Mouse (Mus musculus) forebrain, embryonic 14.5 days (tissue): ENCODE measurements at regions not wholly inside any gene's neighbourhood (a gene's known extent, or its start where the extent isn't known, plus 50 kb on each side); places are given as distances from the start of the nearest gene placed in this dataset.
"Not testable (repeated sequence)": the region's sequence is repeated elsewhere in the genome, so short reads cannot be mapped to it uniquely, and the experiment has no call there.

Experiments used
- ATAC-seq: fragments of 200-750 bp; cut with Nextera tagmentation; 2 replicates; pipeline ENCODE4 v1.8.0; 2017; ENCODE audit warnings: mild to moderate bottlenecking, moderate library complexity
- DNase-seq: peaks from one replicate; pipeline ENCODE4 v3.0.0-alpha.2; 2015; ENCODE audit warnings: low spot score
- H3K27ac ChIP-seq: fragments of 300-500 bp; sonication (generic); 2 replicates; pipeline ENCODE4 v1.5.1; 2014; ENCODE audit warnings: low read depth, mild to moderate bottlenecking, control low read depth, low read length, moderate library complexity
- H3K27me3 ChIP-seq: fragments of 300-500 bp; sonication (generic); replicated peaks from 2 replicates; pipeline ENCODE4 v1.6.1; 2014; ENCODE audit warnings: low read length, control low read depth, mixed read lengths; ENCODE audit not compliant: control insufficient read depth, insufficient read depth
- H3K36me3 ChIP-seq: fragments of 300-500 bp; sonication (generic); 2 replicates; pipeline ENCODE4 v1.6.1; 2014; ENCODE audit warnings: low read length, control low read depth; ENCODE audit not compliant: control insufficient read depth, insufficient read depth
- H3K4me1 ChIP-seq: fragments of 300-500 bp; sonication (generic); 2 replicates; pipeline ENCODE4 v1.6.1; 2014; ENCODE audit warnings: antibody characterized with exemption, low read length, control low read depth; ENCODE audit not compliant: control insufficient read depth, insufficient read depth
- H3K4me2 ChIP-seq: fragments of 300-500 bp; sonication (generic); 2 replicates; pipeline ENCODE4 v1.6.1; 2014; ENCODE audit warnings: mild to moderate bottlenecking, control low read depth, low read length
- H3K4me3 ChIP-seq: fragments of 300-500 bp; sonication (generic); 2 replicates; pipeline ENCODE4 v1.5.1; 2014; ENCODE audit warnings: low read depth, low read length, control low read depth
- H3K9ac ChIP-seq: fragments of 300-500 bp; sonication (generic); 2 replicates; pipeline ENCODE4 v1.6.1; 2014; ENCODE audit warnings: mild to moderate bottlenecking, low read length, control low read depth, moderate library complexity
- H3K9me3 ChIP-seq: fragments of 300-500 bp; sonication (generic); replicated peaks from 2 replicates; pipeline ENCODE4 v1.6.1; 2016; ENCODE audit warnings: low read length, control low read depth, mixed read lengths; ENCODE audit not compliant: control insufficient read depth
- WGBS: fragments of 180-500 bp; shearing (Covaris S2); extraction: QIAGEN DNeasy Blood & Tissue Kit; methylation state at CpG from one replicate; pipeline ENCODE4 v1.1.7; 2014; 5-methylcytosine and 5-hydroxymethylcytosine counted together

DNA sequence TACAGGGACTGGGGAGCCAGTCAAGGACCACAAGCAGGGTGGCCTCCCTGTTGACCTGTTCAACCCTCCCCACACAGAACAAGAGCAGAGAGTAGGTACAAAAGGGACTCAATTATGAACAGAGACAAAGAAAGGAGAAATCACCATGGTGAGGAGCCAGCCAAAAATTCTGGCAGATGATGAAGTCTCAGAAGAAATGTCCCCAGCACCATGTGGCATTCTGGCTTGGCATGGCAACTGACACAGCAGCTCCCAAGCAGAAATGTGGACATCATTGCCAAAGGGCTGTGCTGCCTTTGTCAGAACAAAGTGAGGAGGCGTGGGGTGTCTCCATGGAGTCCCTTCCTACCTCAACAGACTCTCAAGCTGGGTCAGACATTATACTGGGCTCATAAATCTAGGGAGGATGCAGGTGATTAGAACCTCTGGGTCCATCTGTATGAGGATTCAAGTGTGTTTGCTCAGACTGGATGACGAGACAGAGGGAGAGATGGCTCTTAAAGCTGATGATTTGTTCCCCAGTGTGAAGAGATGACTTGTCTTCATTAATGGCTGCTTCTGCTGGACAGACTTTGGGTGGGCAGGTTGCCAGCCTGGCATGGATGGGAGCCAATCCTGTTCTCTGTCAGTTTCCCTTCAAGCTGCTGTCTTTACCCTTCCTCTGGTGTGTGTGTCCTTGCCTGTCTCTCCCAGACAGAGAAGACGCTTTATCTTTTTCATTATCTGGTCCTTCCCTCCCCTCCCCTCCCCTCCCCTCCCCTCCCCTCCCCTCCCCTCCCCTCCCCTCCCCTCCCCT lies 120.5 kb upstream of the Fhl2 start:
- peak; percentile 24 for DNase-seq
- Histone ChIP-seq H3K27ac (no peak overlapping the region), H3K36me3 (no peaks in the 10 kb centered on the region), H3K4me3 (no peak overlapping the region), H3K4me2 (no peak overlapping the region), H3K4me1 (no peaks in the 10 kb centered on the region), H3K27me3 (no peaks in the 10 kb centered on the region), H3K9ac (no peak overlapping the region), H3K9me3 (no peaks in the 10 kb centered on the region)
- 62% methylated on average over 3 of the region's 3 CpGs for WGBS
- peak; percentile 50; the same call in 1 of the 2 replicates for ATAC-seq

DNA sequence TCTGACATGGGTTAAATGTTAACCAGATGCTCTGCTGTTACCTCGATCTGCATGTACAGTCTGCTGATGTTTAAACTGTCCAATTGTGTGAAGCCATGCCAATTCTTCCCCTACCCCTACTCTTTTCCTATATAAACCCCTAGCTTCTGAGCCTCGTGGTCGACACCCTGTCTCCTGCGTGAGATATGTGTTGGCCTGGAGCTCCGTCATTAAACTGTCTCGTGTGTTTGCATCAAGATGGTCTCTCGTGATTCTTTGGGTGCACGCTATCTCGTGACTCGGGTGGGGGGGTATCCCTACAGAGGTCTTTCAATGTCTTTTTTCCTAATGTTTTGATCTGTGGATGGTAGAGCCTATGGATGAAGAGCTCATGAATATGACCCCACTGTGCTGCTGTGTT lies 110.9 kb upstream of the Nck2 start:
- WGBS = 94% methylated on average over 10 of the region's 10 CpGs
- not testable (repeated sequence) for H3K4me3 ChIP-seq, H3K9ac ChIP-seq, H3K4me2 ChIP-seq, H3K27me3 ChIP-seq, H3K36me3 ChIP-seq, ATAC-seq, H3K27ac ChIP-seq, H3K9me3 ChIP-seq, H3K4me1 ChIP-seq, DNase-seq

DNA sequence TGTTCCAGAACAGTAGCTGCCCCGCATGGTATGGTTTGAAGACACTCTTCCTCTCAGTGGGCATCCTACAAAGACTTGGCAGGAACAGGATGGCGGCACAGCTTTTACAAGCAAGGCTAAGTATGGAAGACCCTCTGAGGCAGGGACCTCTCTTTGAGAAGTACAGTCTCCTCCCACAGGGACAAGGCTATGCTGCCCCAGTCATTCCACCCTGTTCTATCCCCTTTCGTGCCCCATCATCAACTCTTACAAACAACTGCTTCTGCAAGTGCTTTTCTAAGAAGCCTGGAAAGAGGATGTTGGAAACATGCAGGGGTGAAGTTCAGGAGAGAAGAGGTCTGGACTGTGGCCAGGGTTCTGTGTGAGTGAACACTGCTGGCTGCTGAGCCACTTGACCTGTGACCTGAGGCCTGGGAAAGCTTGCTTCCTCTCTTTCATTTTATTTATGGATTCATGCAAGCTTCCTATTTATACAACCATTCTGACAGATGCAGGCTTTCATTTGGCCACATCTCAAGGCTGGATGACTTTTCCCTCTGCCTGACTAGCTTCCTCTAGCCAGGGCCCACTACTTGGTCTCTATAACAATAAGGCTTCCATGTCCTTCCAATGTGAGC lies 107.1 kb upstream of the Nck2 start:
- Histone ChIP-seq H3K36me3 (no peaks in the 10 kb centered on the region), H3K4me1 (no peaks in the 10 kb centered on the region), H3K27ac (no peak overlapping the region), H3K27me3 (no peaks in the 10 kb centered on the region), H3K9ac (no peak overlapping the region), H3K4me3 (no peak overlapping the region), H3K9me3 (0 out of 2 replicates have a peak, but pooled peaks cover 2% of the 10 kb centered on the region), H3K4me2 (no peak overlapping the region)
- DNase-seq = no peak
- 88% methylated on average over 3 of the region's 3 CpGs for WGBS
- ATAC-seq = no peak

DNA sequence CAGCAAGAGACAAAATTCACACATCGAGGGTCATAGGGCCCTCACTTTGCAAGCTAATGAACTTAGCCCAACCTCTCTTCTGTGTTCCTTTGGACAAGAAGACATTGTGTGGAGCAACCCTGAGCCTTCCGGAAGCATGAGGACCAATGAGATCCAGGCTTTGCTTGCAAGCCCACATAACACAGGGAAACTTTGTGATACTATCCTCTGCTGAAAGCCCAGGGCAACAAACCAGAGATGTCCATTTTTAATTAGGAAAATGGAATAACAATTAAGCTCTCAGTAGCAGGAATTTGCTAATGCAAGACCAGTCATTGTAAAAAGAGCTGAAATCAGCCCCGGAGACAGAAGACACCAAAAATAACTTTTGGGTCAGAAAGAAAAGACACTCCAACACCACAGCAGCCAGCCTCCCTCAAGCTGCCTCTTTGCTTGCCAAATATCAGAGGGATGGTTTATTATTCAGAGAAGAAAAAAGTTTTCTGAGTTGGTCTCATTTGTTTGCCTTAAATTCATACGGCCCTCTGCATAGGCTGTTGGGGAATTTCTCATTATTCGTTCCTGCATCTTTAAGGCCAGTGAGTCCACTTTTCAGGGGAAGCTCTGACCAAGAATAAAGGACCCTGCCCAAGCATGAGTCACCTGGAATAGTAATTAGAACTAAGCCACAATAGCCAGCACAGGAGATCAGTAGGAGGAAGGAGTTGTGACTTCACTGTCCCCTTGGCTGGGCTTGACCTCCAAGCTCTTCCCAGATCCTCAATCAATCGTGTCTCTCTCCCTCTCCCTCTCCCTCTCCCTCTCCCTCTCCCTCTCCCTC lies 106.1 kb upstream of the Nck2 start:
- Histone ChIP-seq H3K4me2 (no peak overlapping the region), H3K27me3 (no peaks in the 10 kb centered on the region), H3K9me3 (0 out of 2 replicates have a peak, but pooled peaks cover 2% of the 10 kb centered on the region), H3K9ac (no peak overlapping the region), H3K36me3 (no peaks in the 10 kb centered on the region), H3K27ac (no peak overlapping the region), H3K4me1 (no peaks in the 10 kb centered on the region), H3K4me3 (no peak overlapping the region)
- ATAC-seq (no peak), DNase-seq (no peak)
- WGBS = 59% methylated on average over 6 of the region's 6 CpGs

DNA sequence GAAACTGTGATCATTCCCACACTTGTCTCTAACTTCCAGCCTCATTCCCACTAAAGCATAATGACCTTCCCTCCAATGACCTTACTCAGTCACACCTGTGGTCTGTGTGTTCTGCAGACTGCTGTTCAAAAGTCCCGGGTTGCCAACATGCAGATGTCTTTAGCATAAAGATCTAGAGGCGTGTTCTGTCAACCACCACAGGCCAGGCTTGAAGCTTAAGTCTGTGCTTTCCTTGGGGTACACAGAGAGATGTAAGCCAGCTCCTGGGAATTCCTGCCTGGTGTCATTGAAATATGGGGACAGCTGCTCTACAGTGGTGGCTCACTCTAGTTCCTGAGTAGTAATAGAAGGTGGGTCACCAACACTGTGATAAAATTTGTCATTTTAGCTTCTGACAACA lies 101.5 kb upstream of the Nck2 start:
- DNase-seq (no peak), ATAC-seq (no peak)
- Histone ChIP-seq H3K27ac (no peak overlapping the region), H3K4me2 (no peak overlapping the region), H3K9ac (no peak overlapping the region), H3K27me3 (no peaks in the 10 kb centered on the region), H3K4me1 (no peaks in the 10 kb centered on the region), H3K9me3 (no peaks in the 10 kb centered on the region), H3K36me3 (no peaks in the 10 kb centered on the region), H3K4me3 (no peak overlapping the region)
- WGBS = 84% methylated on average over 2 of the region's 2 CpGs

DNA sequence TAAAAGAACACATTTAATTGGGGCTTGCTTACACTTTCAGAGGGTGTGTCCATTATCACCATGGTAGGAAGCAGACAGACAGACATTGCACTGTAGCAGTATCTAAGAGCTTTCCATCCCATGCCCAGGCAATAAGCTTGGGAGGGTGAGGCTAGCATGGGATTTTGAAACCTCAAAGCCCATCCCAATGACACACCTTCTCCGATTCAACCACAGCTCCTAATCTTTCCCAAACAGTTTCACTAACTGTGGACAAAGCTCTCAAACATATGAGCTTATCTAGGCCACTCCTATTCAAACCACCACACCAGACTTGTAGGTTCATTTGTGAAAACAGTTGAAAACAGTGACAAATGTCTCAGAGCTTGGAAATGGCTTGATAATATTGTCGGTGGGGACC lies 101.0 kb upstream of the Nck2 start:
- Histone ChIP-seq H3K27me3 (no peaks in the 10 kb centered on the region), H3K9ac (no peak overlapping the region), H3K4me1 (no peaks in the 10 kb centered on the region), H3K9me3 (no peaks in the 10 kb centered on the region), H3K4me2 (no peak overlapping the region), H3K4me3 (no peak overlapping the region), H3K36me3 (no peaks in the 10 kb centered on the region), H3K27ac (no peak overlapping the region)
- 92% methylated on average over 2 of the region's 2 CpGs for WGBS
- ATAC-seq (no peak), DNase-seq (no peak)

DNA sequence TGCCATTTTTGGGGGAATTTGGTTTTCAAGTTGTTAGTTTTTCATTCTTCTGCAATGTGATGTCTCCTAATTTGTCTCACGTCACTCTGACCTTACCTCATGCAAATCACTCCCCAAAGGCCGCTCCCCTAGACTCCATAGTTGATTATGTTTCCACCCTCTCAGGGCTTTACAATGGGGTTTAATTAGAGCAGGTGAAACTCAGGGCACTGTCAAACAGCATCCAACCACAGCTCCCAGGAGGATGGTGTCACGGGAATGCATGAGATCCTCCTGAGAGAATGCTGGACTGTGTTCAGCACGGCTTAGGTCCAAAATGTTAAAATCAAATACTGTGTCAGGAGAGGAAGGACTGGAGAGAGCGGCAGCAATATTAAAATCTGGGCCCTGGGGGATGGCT lies 100.4 kb upstream of the Nck2 start:
- Histone ChIP-seq H3K4me2 (no peak overlapping the region), H3K4me1 (no peaks in the 10 kb centered on the region), H3K27me3 (no peaks in the 10 kb centered on the region), H3K36me3 (no peaks in the 10 kb centered on the region), H3K27ac (no peak overlapping the region), H3K9ac (no peak overlapping the region), H3K9me3 (no peaks in the 10 kb centered on the region), H3K4me3 (no peak overlapping the region)
- 73% methylated on average over 5 of the region's 5 CpGs for WGBS
- ATAC-seq = no peak
- DNase-seq = no peak

DNA sequence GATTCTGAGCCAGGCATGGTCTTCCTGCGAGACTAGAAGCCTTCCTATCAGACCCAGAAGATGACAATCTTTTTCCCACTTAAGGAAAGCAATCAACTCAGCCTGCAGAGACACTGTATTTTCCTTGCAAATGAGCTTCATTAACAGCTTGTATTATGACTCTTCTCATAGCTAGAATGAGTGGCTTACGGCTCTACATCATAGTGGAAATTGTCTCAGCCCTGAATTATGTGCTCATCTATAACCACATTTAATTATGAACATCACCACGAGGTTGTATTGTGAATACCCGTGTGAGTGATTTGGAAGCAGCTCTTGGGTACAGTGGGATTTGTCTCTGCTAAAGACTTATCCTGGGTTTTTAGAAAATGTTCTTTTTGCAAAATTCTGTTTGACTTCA lies 97.2 kb upstream of the Nck2 start:
- Histone ChIP-seq H3K9me3 (no peaks in the 10 kb centered on the region), H3K27ac (no peak overlapping the region), H3K4me1 (no peaks in the 10 kb centered on the region), H3K4me3 (no peak overlapping the region), H3K36me3 (no peaks in the 10 kb centered on the region), H3K4me2 (no peak overlapping the region), H3K27me3 (no peaks in the 10 kb centered on the region), H3K9ac (no peak overlapping the region)
- DNase-seq (no peak), ATAC-seq (no peak)
- WGBS = 78% methylated on average over 4 of the region's 4 CpGs

DNA sequence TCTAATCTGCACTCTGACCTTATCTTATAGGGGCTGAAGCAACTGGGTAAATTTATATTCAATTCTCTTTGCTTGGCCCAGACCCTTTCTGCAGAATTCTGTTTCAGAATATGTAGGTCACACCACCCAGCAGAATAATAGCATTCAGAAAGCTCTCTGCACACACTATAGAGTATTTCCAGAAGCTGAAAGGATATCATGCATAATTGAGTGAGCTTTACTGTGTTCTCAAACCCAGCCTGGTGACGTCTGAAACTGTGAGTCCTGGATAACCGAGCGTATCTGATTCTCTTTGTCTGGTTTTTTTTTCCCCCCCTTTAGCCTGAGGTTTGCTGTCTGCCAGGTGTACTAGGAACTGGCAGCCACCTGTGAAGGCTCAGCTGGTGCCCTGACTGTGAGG lies 94.4 kb upstream of the Nck2 start:
- no peak for ATAC-seq
- H3K9ac ChIP-seq = no peak overlapping the region
- no peak for DNase-seq

More for the DNA sequence above, 94.4 kb upstream of the Nck2 start:
- Histone ChIP-seq H3K9me3 (no peaks in the 10 kb centered on the region), H3K4me3 (no peak overlapping the region), H3K36me3 (no peaks in the 10 kb centered on the region), H3K27ac (no peak overlapping the region), H3K4me2 (no peak overlapping the region), H3K27me3 (no peaks in the 10 kb centered on the region), H3K4me1 (no peaks in the 10 kb centered on the region)
- 48% methylated on average over 3 of the region's 3 CpGs for WGBS
